Mouse (Mus musculus) liver, postnatal 0 days (tissue): Measurements from ENCODE around the gene Pygb. TPM values are rescaled to one million over a fixed set of nuclear protein-coding genes. Genes with fewer than 3 reads are reported as not detected.

ENCODE experiments used
- ATAC-seq: fragments of 200-750 bp; cut with Nextera tagmentation; 2 replicates; pipeline ENCODE4 v1.8.0; 2017; ENCODE audit warnings: mild to moderate bottlenecking, moderate library complexity
- DNase-seq: peaks from one replicate; pipeline ENCODE4 v3.0.0-alpha.2; 2016
- H3K27ac ChIP-seq: fragments of 300-500 bp; sonication (generic); 2 replicates; pipeline ENCODE4 v1.5.1; 2014; ENCODE audit warnings: antibody characterized with exemption, moderate library complexity, mild to moderate bottlenecking, low read depth
- H3K27me3 ChIP-seq: fragments of 300-500 bp; sonication (generic); 2 replicates; pipeline ENCODE4 v1.6.1; 2014; ENCODE audit warnings: low read length, control low read depth, mixed read lengths; ENCODE audit not compliant: insufficient read depth
- H3K36me3 ChIP-seq: fragments of 300-500 bp; sonication (generic); replicated peaks from 2 replicates; pipeline ENCODE4 v1.6.1; 2014; ENCODE audit warnings: mild to moderate bottlenecking, control low read depth, low read length, moderate library complexity, mixed read lengths; ENCODE audit not compliant: insufficient read depth
- H3K4me1 ChIP-seq: fragments of 300-500 bp; sonication (generic); 2 replicates; pipeline ENCODE4 v1.6.1; 2014; ENCODE audit warnings: antibody characterized with exemption, mild to moderate bottlenecking, control low read depth; ENCODE audit not compliant: insufficient read depth
- H3K4me2 ChIP-seq: fragments of 300-500 bp; sonication (generic); 2 replicates; pipeline ENCODE4 v1.6.1; 2014; ENCODE audit warnings: low read depth, mild to moderate bottlenecking, low read length, moderate library complexity, mixed read lengths
- H3K4me3 ChIP-seq: fragments of 300-500 bp; sonication (generic); 2 replicates; pipeline ENCODE4 v1.5.1; 2014; ENCODE audit warnings: low read depth, low read length
- H3K9ac ChIP-seq: fragments of 300-500 bp; sonication (generic); replicated peaks from 2 replicates; pipeline ENCODE4 v1.6.1; 2014; ENCODE audit warnings: mild to moderate bottlenecking, moderate library complexity
- H3K9me3 ChIP-seq: fragments of 300-500 bp; sonication (generic); 2 replicates; pipeline ENCODE4 v1.6.1; 2016; ENCODE audit warnings: mild to moderate bottlenecking, control low read depth, low read length, mixed read lengths
- CTCF ChIP-seq: sonication (generic); IDR thresholded peaks from 2 replicates; pipeline ENCODE4 v1.5.1; 2016; ENCODE audit warnings: antibody characterized with exemption, low read depth
- EP300 ChIP-seq: IDR thresholded peaks from 2 replicates; pipeline ENCODE4 v1.6.1; 2016; ENCODE audit warnings: antibody characterized with exemption, low read depth, mild to moderate bottlenecking
- WGBS: fragments of 180-500 bp; shearing (Covaris S2); extraction: QIAGEN DNeasy Blood & Tissue Kit; methylation state at CpG from one replicate; pipeline ENCODE4 v1.1.7; 2014; ENCODE audit not compliant: insufficient replicate concordance; 5-methylcytosine and 5-hydroxymethylcytosine counted together
- polyA plus RNA-seq: library from polyadenylated mRNA; unstranded; fragments of >200 nt; fragmentation: Nextera tagmentation; extraction: Ambion mirVana; gene quantifications from 2 replicates; pipeline ENCODE4 v1.2.1, GENCODE M21; 2015

Pygb gene
- polyA plus RNA-seq, 1 experiment from 2014 or later, result 15.3 TPM

GRCm38 (mm10) chr2:150877561-150877960, 91.0 kb downstream of the Pygb start:
- 86% methylated on average over 4 of the region's 4 CpGs for WGBS
- H3K4me2 ChIP-seq, result no peak overlapping the region
- TF ChIP-seq EP300 (no peak), CTCF (no peak)
- no peak overlapping the region for H3K4me3 ChIP-seq
- no peak overlapping the region for H3K27ac ChIP-seq
- no peak for ATAC-seq
- no peaks in the 10 kb centered on the region for H3K27me3 ChIP-seq
- no peaks in the 10 kb centered on the region for H3K9me3 ChIP-seq
- H3K4me1 ChIP-seq, result no peaks in the 10 kb centered on the region
- no peak for DNase-seq
- no peak overlapping the region for H3K9ac ChIP-seq
- H3K36me3 ChIP-seq, result no peaks in the 10 kb centered on the region

Other genes starting within 250 kb of the Pygb start
- 7.5 and 8.2 TPM in 2 replicates for gene Cst7, start 216.3 kb upstream of the Pygb start, polyA plus RNA-seq
- gene Apmap, start 178.2 kb upstream of the Pygb start, polyA plus RNA-seq, result 38.4 and 46.0 TPM in 2 replicates
- 15.7 and 16.7 TPM in 2 replicates for gene Acss1, start 118.2 kb upstream of the Pygb start, polyA plus RNA-seq
- gene Vsx1, start 97.4 kb upstream of the Pygb start, polyA plus RNA-seq, result not detected in 2 replicates
- gene Entpd6, start 37.7 kb upstream of the Pygb start, polyA plus RNA-seq, result 9.2 and 9.9 TPM in 2 replicates
- gene Abhd12, start 118.0 kb downstream of the Pygb start, polyA plus RNA-seq, result 24.5 and 25.6 TPM in 2 replicates
- gene Gins1, start 118.7 kb downstream of the Pygb start, polyA plus RNA-seq, result 16.6 and 18.7 TPM in 2 replicates